Mouse (Mus musculus) embryo, embryonic 11 days (tissue): ENCODE results near the gene Clcn7.
"Not testable (repeated sequence)": the region's sequence is repeated elsewhere in the genome, so short reads cannot be mapped to it uniquely, and the experiment has no call there.

ENCODE experiments used
- DNase-seq: peaks from one replicate; pipeline ENCODE4 v3.0.0-alpha.2; 2015

Gene Clcn7

GRCm38 (mm10) chr17:25133275-25133698 is at the start of gene Clcn7:
Gene Clcn7, plus strand, starts transcription at chr17:25133391.
- peak; percentile 98 for DNase-seq

GRCm38 (mm10) chr17:25083444-25083931 is 49.7 kb upstream of the Clcn7 start, which contains the start of gene Tmem204:
Gene Tmem204, minus strand, starts transcription at chr17:25083591.
- DNase-seq: peak; percentile 87

DNA sequence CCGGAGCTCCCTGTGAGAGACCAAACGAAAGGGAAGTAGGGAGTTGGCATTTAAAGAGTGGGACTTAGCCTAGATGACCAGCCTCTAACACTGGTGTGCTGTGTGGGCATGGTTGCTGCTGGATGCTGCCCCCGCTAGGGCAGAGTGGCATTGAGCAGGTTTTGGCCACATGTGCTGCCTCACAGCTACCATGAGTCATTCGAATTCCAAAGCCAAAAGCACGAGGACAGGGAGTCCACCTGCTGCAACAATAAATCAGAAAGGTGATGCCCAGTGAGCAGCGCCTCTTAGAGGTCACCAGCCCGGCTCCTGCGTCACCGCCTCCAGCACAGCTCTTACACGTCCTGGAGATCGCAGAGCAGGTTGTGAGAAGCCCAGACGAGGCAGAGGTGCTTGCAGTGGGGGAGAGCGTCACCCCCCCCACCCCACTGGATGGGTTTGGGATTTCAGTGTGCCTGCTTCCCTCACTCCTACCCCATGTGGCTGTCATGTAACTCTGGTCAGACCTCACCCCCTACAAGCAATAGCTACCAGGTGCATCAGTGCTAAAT is 48.3 kb upstream of the Clcn7 start:
- DNase-seq: peak; percentile 19

- no peak for DNase-seq
These were observed 46.5 kb upstream of the Clcn7 start for GRCm38 (mm10) chr17:25086724-25087123.

DNA sequence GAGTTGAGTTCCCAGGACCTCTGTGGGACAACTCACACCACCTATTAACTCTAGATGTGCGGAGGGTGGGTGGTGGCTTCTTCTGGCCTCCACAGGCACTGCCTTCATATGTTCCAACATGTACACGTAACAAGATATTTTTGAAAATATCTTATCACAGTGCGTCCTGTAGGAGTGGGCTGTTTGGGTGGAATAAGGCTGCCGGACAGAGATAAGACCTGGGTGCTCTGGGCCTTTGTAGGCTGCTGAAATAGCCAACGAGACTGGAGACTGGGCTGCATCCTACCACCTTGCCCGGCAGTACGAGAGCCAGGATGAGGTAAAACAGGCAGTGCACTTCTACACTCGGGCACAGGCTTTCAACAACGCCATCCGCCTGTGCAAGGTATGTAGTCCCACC is 44.0 kb upstream of the Clcn7 start:
- no peak for DNase-seq

DNA sequence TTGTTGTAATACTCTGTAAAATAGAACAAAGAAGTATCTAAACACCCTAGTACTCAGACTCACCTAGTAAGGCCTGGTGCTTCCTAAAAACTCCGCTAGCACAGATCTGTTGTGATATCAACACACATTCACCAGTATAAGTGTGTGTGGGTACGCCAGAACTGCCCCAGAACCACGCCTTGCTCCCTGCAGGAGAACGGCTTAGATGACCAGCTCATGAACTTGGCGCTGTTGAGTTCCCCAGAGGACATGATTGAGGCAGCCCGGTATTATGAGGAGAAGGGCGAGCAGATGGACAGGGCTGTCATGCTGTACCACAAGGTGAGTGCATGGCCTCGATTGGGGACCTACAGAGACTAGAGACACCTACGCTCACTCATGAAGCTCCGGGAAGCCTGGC is 42.7 kb upstream of the Clcn7 start:
- no peak for DNase-seq

DNA sequence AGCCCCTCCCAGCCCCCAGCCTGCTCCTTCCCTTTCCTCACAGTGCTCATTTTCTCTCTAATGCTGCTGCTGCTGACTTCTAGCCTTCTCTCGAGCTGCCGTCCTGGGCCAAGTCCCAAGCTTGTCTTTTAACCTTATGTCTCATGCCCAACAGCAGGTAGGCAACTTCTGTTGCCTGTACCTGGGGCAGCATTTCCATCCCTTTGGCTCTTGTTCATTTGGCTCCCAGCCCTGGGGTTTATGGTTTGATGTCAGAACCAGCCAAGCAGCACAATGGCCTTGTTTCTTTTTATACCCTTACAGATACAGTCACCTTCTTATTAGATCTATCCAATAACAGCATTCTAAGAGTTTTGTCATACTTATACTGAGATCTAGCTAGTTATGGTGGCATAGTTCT is 37.0 kb upstream of the Clcn7 start:
- DNase-seq: no peak

DNA sequence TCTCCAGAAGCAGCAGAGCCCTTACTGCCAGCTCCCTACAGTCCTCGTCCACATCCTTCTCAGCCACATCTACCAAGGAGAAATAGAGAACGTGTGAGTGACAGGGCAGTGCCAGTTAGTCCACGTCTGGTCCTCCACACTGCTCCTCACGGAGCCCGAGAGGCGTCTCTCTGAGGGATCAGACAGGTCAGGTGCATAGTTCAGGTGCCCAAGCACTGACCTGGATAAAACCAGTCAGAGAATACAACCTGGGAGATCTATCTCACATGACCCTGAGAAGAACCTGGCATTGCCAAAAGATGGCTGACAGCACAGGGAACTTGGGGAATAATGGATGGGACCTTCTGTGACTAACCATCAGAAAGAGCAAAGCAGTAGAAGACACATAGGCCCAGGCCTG is 33.1 kb upstream of the Clcn7 start:
- no peak for DNase-seq

DNA sequence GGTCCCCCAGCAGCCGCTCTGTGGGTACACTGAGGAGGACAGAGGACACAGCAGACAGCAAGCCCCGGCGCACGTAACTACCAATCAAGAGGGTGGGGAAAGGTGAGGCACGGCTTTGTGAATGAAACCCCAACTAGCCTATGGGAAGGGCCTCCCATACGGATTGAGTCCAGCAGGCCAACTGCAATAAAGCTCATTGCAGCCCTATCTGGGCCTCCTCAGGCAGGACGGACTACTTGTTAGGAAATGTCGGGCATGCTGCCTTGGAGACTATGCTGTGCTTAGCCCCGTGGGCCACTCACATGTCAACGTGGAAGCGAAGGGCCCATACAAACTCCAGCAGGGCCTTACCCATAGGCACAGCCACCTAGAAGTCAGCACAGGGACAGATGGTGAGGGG is 31.9 kb upstream of the Clcn7 start:
- no peak for DNase-seq

- DNase-seq: no peak
These were observed 25.4 kb upstream of the Clcn7 start for GRCm38 (mm10) chr17:25107786-25108185.

GRCm38 (mm10) chr17:25109578-25109977 is 23.6 kb upstream of the Clcn7 start:
- DNase-seq: peak; percentile 39

- no peak for DNase-seq
These were observed 22.6 kb upstream of the Clcn7 start for GRCm38 (mm10) chr17:25110590-25110989.

DNA sequence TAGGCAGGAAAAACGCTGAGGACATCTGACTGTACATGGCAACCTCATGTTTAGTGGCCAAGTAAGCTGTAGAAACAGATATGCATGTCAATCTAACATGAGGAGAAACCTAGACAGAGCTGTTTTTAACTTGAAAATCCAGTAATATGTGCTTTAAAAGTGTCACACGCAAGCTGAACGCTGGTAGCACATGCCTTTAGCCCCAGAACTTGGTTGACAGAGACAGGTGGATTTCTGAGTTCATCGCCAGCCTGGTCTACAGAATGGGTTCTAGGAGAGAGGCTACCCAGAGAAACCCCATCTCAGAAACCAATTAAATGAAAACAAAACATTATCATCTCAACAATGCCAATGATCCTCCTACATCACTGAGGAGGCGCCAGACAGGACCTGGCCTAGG is 22.0 kb upstream of the Clcn7 start:
- no peak for DNase-seq

- no peak for DNase-seq
These were observed 21.3 kb upstream of the Clcn7 start for GRCm38 (mm10) chr17:25111739-25112422.

DNA sequence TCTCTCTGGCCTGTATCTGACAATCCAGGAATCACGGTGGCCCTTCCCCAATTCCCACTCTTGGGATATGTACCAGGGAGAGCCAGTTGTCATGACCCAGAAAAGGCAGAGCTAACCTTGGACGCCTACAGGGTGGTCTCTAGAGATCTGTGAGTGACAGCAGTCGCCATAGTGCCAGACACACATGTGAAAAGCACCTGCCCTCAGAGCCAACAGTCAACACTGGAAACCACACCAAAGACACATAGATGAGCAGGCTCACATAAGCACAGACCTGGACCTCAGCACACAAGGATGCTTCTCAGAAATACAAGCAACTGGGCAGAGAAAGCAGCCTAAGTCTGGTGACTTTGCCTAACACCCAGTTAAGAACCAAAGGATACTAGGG is 20.8 kb upstream of the Clcn7 start:
- no peak for DNase-seq

GRCm38 (mm10) chr17:25114908-25115645 is 18.1 kb upstream of the Clcn7 start:
- peak; percentile 2 for DNase-seq

DNA sequence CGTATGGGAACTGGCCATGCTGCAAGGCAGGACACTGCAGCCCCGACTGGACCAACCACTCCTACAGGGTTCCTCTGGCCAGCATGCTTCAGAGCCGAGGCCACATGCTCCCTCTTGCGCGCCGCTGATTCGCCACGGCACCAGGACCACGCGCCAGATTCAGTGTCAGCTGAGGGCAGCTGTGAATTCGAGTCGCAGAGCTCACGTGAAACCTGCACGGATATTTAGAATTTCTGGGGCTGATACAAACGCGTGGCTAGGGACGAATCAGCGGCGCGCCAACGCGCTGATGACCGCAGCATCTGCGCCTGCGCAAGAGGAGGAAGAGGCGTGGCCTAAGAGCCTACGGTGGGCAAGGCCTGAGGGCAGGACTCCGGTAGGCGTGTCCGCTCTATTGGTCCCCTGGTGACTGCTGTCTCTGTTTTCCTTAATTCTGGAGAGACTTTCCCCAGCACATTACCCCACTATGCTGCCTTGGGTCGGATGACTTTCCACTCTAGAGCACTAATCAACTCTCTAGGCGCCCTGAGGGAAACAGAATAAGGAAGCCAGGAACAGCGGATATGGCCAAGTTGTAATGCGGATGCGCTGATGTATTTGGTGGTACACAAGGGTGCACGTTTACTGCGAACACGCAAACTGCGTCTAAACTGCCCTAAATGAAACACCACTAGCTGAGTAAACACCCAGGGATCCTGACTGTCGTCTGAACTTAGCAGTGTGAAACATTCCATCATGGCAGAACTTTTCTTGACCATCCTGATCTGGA is 17.3 kb upstream of the Clcn7 start, which contains the start of gene Telo2:
Telo2 (minus strand) TSS at position 304 of the 769 bp plus-strand sequence.
- peak; percentile 95 for DNase-seq

- DNase-seq: no peak
These were observed 15.9 kb upstream of the Clcn7 start for GRCm38 (mm10) chr17:25117263-25117662.

DNA sequence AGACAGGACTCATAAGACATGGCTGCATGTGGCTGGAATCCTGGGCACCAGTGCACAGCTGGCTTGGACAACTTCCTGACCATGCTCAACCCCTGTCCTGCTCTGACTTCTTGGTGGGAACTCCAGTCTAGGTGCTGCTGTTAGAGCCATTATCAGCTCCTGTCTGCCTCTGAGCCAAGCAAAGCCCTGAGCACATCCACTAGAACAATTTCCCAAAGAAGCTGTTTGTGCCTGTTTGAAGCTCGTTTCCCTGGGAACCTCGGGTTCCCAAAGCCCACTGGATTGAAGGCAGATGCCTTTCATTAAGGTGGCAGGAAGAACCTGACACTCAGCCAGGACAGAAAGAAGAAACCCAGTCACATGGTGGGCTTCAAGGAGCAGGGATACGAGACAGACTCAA is 12.8 kb upstream of the Clcn7 start, which contains the start of gene Ptx4:
Ptx4 (plus strand) TSS at position 355 of the 400 bp plus-strand sequence.
- DNase-seq: peak; percentile 10

- peak; percentile 18 for DNase-seq
These were observed 9.2 kb upstream of the Clcn7 start for GRCm38 (mm10) chr17:25123979-25124378.

- not testable (repeated sequence) for DNase-seq
These were observed 7.6 kb upstream of the Clcn7 start for GRCm38 (mm10) chr17:25125442-25126060.

DNA sequence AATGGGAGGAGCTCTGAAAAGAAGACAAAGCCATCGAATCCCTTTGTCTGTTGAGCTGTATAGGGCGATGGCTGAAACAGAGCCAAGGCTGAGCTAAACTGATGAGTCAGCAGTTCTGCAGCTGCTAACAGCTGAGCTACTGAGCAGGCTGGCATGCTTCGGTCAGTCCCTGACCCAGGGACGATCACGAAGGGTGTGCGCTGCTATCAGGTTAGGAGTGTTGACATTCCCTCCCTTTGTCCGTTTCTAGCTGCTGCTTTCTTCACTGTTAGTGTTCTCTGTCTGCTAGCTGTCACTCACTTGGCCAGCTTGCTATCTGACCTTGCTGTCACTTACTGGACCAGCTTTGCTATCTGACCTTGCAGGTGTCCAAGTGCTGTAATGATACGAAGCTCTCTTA is 6.1 kb upstream of the Clcn7 start:
- DNase-seq: peak; percentile 29
